Mouse (Mus musculus): ENCODE measurements at regions not wholly inside any gene's neighbourhood (a gene's known extent, or its start where the extent isn't known, plus 50 kb on each side); places are given as distances from the start of the nearest gene placed in this dataset.

DNA sequence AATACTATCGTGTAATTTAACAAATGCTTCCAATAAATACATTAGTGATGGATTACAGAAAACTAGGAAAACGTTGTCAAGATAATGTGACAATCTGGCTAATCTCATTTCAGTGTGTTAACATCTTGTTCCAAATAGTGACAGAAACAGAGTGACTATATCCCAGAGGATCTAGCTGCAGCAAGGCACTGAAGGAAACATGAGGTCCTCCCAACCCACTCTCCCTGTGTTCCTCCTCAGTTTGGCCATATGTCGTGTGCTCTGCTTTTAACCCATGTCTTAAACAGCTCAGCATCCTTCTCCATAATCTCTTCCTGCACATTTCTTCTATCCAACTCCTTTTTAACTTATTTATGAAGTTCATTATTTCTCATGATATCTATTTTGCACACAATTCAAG lies 223.6 kb upstream of the Lyplal1 start:
- H3K4me3 ChIP-seq (replicated peaks; ENCODE audit: low read length) = no peak overlapping the region
- WGBS = 81% methylated on average over 3 of the region's 3 CpGs
- H3K27ac ChIP-seq (ENCODE audit: low read length) = no peak overlapping the region
- no peak for ATAC-seq
- no peaks in the 10 kb centered on the region for H3K36me3 ChIP-seq (ENCODE audit: control insufficient read depth, insufficient read depth)
- H3K27me3 ChIP-seq (replicated peaks; ENCODE audit: control insufficient read depth, insufficient read depth, low read length) = no peaks in the 10 kb centered on the region
- no peaks in the 10 kb centered on the region for H3K4me1 ChIP-seq (replicated peaks; ENCODE audit: control insufficient read depth, insufficient read depth, low read length)
- no peaks in the 10 kb centered on the region for H3K9me3 ChIP-seq (ENCODE audit: control insufficient read depth, low read length)
- H3K9ac ChIP-seq (replicated peaks; ENCODE audit: low read depth, low read length) = no peak overlapping the region
- no peak overlapping the region for H3K4me2 ChIP-seq (ENCODE audit: low read length)

DNA sequence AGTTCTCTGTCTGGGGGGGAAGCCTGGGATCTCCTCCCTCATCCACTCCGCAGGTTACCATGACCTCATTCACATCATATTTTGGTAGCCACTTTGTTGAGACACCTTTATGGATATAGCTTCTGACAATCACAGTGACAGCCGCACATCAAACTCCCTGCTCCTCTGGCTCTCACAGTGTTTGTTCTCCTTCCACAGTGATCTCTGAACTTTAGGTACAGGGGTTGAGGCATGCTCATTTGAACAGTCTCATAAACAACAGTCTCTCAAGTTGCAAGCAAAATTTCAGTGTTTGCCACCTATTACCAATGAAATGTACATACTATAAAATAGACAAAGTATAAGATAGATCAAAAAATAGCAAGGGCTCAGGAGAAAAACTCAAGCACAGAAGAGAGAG lies 200.2 kb upstream of the Lyplal1 start:
- no peak for ATAC-seq
- H3K4me3 ChIP-seq (replicated peaks; ENCODE audit: low read length) = no peak overlapping the region
- H3K9me3 ChIP-seq (ENCODE audit: control insufficient read depth, low read length) = no peaks in the 10 kb centered on the region
- H3K36me3 ChIP-seq (ENCODE audit: control insufficient read depth, insufficient read depth) = no peaks in the 10 kb centered on the region
- no peak overlapping the region for H3K27ac ChIP-seq (ENCODE audit: low read length)
- H3K27me3 ChIP-seq (replicated peaks; ENCODE audit: control insufficient read depth, insufficient read depth, low read length) = no peaks in the 10 kb centered on the region
- H3K4me1 ChIP-seq (replicated peaks; ENCODE audit: control insufficient read depth, insufficient read depth, low read length) = no peaks in the 10 kb centered on the region
- no peak overlapping the region for H3K4me2 ChIP-seq (ENCODE audit: low read length)
- H3K9ac ChIP-seq (replicated peaks; ENCODE audit: low read depth, low read length) = no peak overlapping the region
- WGBS = 93% methylated on average over 2 of the region's 2 CpGs

DNA sequence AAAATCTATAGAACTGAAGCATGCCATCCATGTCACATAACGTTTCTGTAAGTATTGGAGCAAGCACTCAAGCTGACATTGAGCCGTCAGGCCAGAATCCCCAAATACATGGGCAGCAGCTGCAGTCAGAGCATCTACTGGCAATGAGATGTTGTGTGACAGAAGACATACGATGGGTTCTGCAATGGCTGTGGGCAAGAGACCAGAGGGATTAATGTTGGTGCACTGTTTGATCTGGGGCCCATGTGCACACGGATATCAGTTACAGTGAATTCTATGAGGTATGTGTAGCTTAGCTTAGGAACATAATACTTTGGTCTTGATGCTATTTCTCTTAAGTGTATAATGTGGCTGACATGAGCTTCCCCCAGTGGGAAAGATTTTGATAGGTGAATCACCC lies 197.1 kb upstream of the Lyplal1 start:
- ATAC-seq = no peak
- Histone ChIP-seq H3K27ac (ENCODE audit: low read length) (no peak overlapping the region), H3K27me3 (replicated peaks; ENCODE audit: control insufficient read depth, insufficient read depth, low read length) (no peaks in the 10 kb centered on the region; the same call in 1 of the 2 replicates), H3K9ac (replicated peaks; ENCODE audit: low read depth, low read length) (no peak overlapping the region), H3K9me3 (ENCODE audit: control insufficient read depth, low read length) (no peaks in the 10 kb centered on the region), H3K4me2 (ENCODE audit: low read length) (no peak overlapping the region), H3K4me3 (replicated peaks; ENCODE audit: low read length) (no peak overlapping the region), H3K36me3 (ENCODE audit: control insufficient read depth, insufficient read depth) (no peaks in the 10 kb centered on the region), H3K4me1 (replicated peaks; ENCODE audit: control insufficient read depth, insufficient read depth, low read length) (no peaks in the 10 kb centered on the region)
- 88% methylated on average over 4 of the region's 4 CpGs for WGBS

DNA sequence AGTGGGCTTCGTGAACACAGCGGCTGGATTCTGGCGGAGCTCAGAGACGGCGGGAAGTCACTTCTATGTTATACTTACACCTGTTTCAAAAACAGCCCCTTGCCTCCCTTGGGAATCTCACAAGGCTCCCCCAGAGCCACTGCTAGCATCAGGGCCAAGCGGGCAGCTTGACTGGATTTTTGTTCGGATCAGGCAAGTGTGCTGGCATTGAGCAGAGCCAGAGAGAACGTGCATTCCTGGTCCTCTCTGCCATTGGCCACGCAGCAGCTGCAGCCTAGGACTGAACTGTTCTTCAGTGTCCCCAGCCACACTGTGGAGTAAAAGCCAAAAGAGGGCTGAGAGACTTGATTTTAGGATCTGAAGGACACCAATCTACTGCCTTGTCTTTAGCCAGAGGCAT lies 195.6 kb upstream of the Lyplal1 start:
- no peak for ATAC-seq
- Histone ChIP-seq H3K27ac (ENCODE audit: low read length) (no peak overlapping the region), H3K27me3 (replicated peaks; ENCODE audit: control insufficient read depth, insufficient read depth, low read length) (no peaks in the 10 kb centered on the region; the same call in 1 of the 2 replicates), H3K9ac (replicated peaks; ENCODE audit: low read depth, low read length) (no peak overlapping the region), H3K9me3 (ENCODE audit: control insufficient read depth, low read length) (no peaks in the 10 kb centered on the region), H3K4me1 (replicated peaks; ENCODE audit: control insufficient read depth, insufficient read depth, low read length) (no peaks in the 10 kb centered on the region), H3K4me3 (replicated peaks; ENCODE audit: low read length) (no peak overlapping the region), H3K36me3 (ENCODE audit: control insufficient read depth, insufficient read depth) (no peaks in the 10 kb centered on the region), H3K4me2 (ENCODE audit: low read length) (no peak overlapping the region)
- WGBS = 76% methylated on average over 9 of the region's 9 CpGs

DNA sequence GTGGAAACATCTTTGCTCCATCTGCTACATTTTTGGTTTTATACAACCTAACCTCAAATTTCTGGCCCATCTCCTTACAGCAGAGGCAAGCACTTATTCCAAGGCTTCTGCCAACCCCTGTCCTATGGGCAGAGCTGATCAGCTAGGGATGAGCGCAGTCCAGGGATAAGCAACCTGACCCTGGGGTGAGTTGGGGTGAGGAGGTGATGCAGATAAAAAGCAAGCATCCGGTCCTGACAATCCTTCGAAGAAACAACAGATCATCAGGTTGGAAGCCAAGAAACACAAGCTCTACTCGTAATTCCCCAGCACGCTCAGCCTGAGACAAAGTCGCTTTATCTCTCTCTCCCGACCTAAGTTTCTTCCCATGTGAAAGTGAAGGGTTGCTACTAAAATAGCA lies 194.9 kb upstream of the Lyplal1 start:
- no peaks in the 10 kb centered on the region for H3K9me3 ChIP-seq (ENCODE audit: control insufficient read depth, low read length)
- no peak overlapping the region for H3K4me2 ChIP-seq (ENCODE audit: low read length)
- WGBS = 82% methylated on average over 7 of the region's 7 CpGs
- no peak overlapping the region for H3K4me3 ChIP-seq (replicated peaks; ENCODE audit: low read length)
- ATAC-seq = no peak
- H3K27me3 ChIP-seq (replicated peaks; ENCODE audit: control insufficient read depth, insufficient read depth, low read length) = no peaks in the 10 kb centered on the region; the same call in 1 of the 2 replicates
- no peak overlapping the region for H3K27ac ChIP-seq (ENCODE audit: low read length)
- no peaks in the 10 kb centered on the region for H3K36me3 ChIP-seq (ENCODE audit: control insufficient read depth, insufficient read depth)
- no peaks in the 10 kb centered on the region for H3K4me1 ChIP-seq (replicated peaks; ENCODE audit: control insufficient read depth, insufficient read depth, low read length)
- no peak overlapping the region for H3K9ac ChIP-seq (replicated peaks; ENCODE audit: low read depth, low read length)

- Histone ChIP-seq H3K9ac (replicated peaks; ENCODE audit: low read depth, low read length) (no peak overlapping the region), H3K27ac (ENCODE audit: low read length) (no peak overlapping the region), H3K4me2 (ENCODE audit: low read length) (no peak overlapping the region), H3K36me3 (ENCODE audit: control insufficient read depth, insufficient read depth) (no peaks in the 10 kb centered on the region), H3K4me3 (replicated peaks; ENCODE audit: low read length) (no peak overlapping the region), H3K27me3 (replicated peaks; ENCODE audit: control insufficient read depth, insufficient read depth, low read length) (no peaks in the 10 kb centered on the region; the same call in 1 of the 2 replicates), H3K4me1 (replicated peaks; ENCODE audit: control insufficient read depth, insufficient read depth, low read length) (no peaks in the 10 kb centered on the region), H3K9me3 (ENCODE audit: control insufficient read depth, low read length) (no peaks in the 10 kb centered on the region)
- 84% methylated on average over 6 of the region's 6 CpGs for WGBS
- no peak for ATAC-seq
Observed at GRCm38 (mm10) chr1:186307627-186308026, 190.5 kb upstream of the Lyplal1 start.

DNA sequence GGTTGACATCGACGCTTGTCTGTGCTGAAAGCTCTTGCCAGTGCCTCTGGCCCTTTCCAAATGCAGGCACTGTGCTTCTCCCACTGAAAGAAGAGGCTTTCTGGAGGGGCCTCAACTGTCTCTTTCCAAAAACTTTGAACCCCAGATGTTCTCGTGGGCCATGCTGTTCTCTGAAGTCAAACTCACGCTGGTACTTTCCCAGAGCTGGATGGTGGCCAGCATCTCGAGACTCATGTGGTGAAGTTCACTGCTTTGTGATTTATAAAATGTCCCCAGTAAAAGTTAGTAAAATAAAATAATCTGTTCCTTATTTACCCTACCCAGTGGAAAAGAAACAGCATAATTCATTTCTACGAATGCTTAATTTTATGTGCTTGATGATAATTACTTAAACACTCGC lies 180.4 kb upstream of the Lyplal1 start:
- H3K4me1 ChIP-seq (replicated peaks; ENCODE audit: control insufficient read depth, insufficient read depth, low read length) = no peaks in the 10 kb centered on the region
- no peaks in the 10 kb centered on the region for H3K9me3 ChIP-seq (ENCODE audit: control insufficient read depth, low read length)
- ATAC-seq = no peak
- no peak overlapping the region for H3K4me2 ChIP-seq (ENCODE audit: low read length)
- H3K36me3 ChIP-seq (ENCODE audit: control insufficient read depth, insufficient read depth) = no peaks in the 10 kb centered on the region
- no peak overlapping the region for H3K4me3 ChIP-seq (replicated peaks; ENCODE audit: low read length)
- H3K27ac ChIP-seq (ENCODE audit: low read length) = no peak overlapping the region
- H3K27me3 ChIP-seq (replicated peaks; ENCODE audit: control insufficient read depth, insufficient read depth, low read length) = no peaks in the 10 kb centered on the region
- 83% methylated on average over 7 of the region's 7 CpGs for WGBS
- H3K9ac ChIP-seq (replicated peaks; ENCODE audit: low read depth, low read length) = no peak overlapping the region

- no peak overlapping the region for H3K4me3 ChIP-seq (replicated peaks; ENCODE audit: low read length)
- no peak overlapping the region for H3K27ac ChIP-seq (ENCODE audit: low read length)
- H3K9ac ChIP-seq (replicated peaks; ENCODE audit: low read depth, low read length) = no peak overlapping the region
- no peaks in the 10 kb centered on the region for H3K4me1 ChIP-seq (replicated peaks; ENCODE audit: control insufficient read depth, insufficient read depth, low read length)
- no peak overlapping the region for H3K4me2 ChIP-seq (ENCODE audit: low read length)
- no peaks in the 10 kb centered on the region for H3K9me3 ChIP-seq (ENCODE audit: control insufficient read depth, low read length)
- no peaks in the 10 kb centered on the region for H3K27me3 ChIP-seq (replicated peaks; ENCODE audit: control insufficient read depth, insufficient read depth, low read length)
- 56% methylated on average over 2 of the region's 2 CpGs for WGBS
- no peak for ATAC-seq
- H3K36me3 ChIP-seq (ENCODE audit: control insufficient read depth, insufficient read depth) = no peaks in the 10 kb centered on the region
Observed at GRCm38 (mm10) chr1:186295201-186295600, 178.1 kb upstream of the Lyplal1 start.

- no peak for ATAC-seq
- WGBS = 93% methylated on average over 2 of the region's 2 CpGs
- Histone ChIP-seq H3K27me3 (replicated peaks; ENCODE audit: control insufficient read depth, insufficient read depth, low read length) (no peaks in the 10 kb centered on the region), H3K9me3 (ENCODE audit: control insufficient read depth, low read length) (no peaks in the 10 kb centered on the region), H3K9ac (replicated peaks; ENCODE audit: low read depth, low read length) (no peak overlapping the region), H3K4me1 (replicated peaks; ENCODE audit: control insufficient read depth, insufficient read depth, low read length) (no peaks in the 10 kb centered on the region), H3K4me3 (replicated peaks; ENCODE audit: low read length) (no peak overlapping the region), H3K27ac (ENCODE audit: low read length) (no peak overlapping the region), H3K36me3 (ENCODE audit: control insufficient read depth, insufficient read depth) (no peaks in the 10 kb centered on the region), H3K4me2 (ENCODE audit: low read length) (no peak overlapping the region)
Observed at GRCm38 (mm10) chr1:186294635-186295034, 177.5 kb upstream of the Lyplal1 start.

DNA sequence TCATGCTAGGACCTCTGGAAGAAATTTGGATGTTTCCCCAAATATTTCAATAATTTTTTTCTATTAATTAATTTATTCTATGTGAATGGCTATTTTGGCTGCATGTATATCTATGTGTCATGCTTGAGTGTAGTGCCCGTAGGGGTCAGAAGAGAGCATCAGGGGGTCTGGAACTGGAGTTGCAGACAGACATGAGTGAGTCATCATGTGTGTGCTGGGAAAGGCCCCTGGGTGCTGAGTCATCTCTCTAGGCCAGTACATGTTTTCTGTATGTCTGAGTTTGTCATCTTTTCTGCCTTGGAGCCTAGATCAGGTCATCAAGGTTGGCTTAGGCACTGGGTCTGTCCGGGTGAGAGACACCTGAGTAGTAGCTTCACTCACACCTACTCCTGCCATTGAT lies 172.0 kb upstream of the Lyplal1 start:
- Histone ChIP-seq H3K9me3 (ENCODE audit: control insufficient read depth, low read length) (no peaks in the 10 kb centered on the region), H3K36me3 (ENCODE audit: control insufficient read depth, insufficient read depth) (no peaks in the 10 kb centered on the region), H3K27ac (ENCODE audit: low read length) (no peak overlapping the region), H3K9ac (replicated peaks; ENCODE audit: low read depth, low read length) (no peak overlapping the region), H3K27me3 (replicated peaks; ENCODE audit: control insufficient read depth, insufficient read depth, low read length) (no peaks in the 10 kb centered on the region), H3K4me1 (replicated peaks; ENCODE audit: control insufficient read depth, insufficient read depth, low read length) (no peaks in the 10 kb centered on the region), H3K4me3 (replicated peaks; ENCODE audit: low read length) (no peak overlapping the region), H3K4me2 (ENCODE audit: low read length) (no peak overlapping the region)
- no peak for ATAC-seq
- 86% methylated on average over 2 of the region's 2 CpGs for WGBS
